Mouse (Mus musculus): ENCODE measurements around the gene Vmp1.

DNA sequence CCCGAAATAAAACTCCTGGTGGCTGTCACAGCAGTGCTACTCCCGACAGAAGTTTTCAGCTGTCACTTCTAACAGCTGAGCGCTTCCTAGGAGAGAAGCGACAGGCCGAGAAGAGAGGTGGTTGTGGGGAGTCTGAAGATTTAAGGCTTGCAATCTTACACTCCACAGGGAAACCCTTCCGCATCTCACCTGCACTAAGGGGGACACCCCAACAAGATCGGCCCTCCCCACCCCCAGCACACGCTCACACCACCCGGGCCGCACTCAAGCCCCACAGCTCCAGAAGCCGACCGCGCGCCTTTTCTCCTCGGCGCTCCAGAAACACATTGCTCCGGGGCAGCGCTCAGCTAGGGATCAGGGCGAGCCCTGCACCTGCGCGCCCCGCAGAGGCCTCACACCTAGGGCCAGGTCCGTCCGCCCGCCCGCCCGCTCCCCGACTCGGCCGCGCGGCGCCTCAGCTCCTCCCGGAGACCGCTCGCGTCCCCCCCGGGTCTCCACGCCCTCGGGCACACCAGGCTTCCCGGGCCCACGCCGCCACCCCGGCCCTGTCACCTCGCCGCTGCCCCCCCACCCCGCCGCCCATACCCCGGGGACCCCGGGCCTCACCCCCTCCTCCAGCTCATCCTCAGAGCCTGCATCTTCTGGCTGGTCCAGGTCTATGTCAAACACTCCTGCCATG is 139.5 kb downstream of the Vmp1 start:
- TF ChIP-seq CTCF (IDR thresholded peaks at IDR 0.05; ENCODE audit: control insufficient read depth, insufficient read depth, insufficient read length), result no peak
- TF ChIP-seq USF1 (IDR thresholded peaks at IDR 0.05; ENCODE audit: low read depth), result no peak

Measured in C2C12 (cell line).